Mouse (Mus musculus): Measurements from ENCODE around the gene Dock2. TPM values are rescaled to one million over a fixed set of nuclear protein-coding genes. Genes with fewer than 3 reads are reported as not detected.

Dock2 gene
- polyA plus RNA-seq, 1 experiment from 2014 or later, result 1.6 TPM

- ATAC-seq (ENCODE audit: low FRiP score, low TSS enrichment), result no peak
- no peaks in the 10 kb centered on the region for H3K27me3 ChIP-seq (ENCODE audit: insufficient read depth, low read length)
- 63% methylated on average over 8 of the region's 8 CpGs for WGBS
Observed at GRCm38 (mm10) chr11:34791872-34792271, 8.2 kb upstream of the Dock2 start.

GRCm38 (mm10) chr11:34784864-34785263 is 1.2 kb upstream of the Dock2 start:
- ATAC-seq (ENCODE audit: low FRiP score, low TSS enrichment), result no peak
- H3K9me3 ChIP-seq (ENCODE audit: low read length), result no peaks in the 10 kb centered on the region
- H3K4me3 ChIP-seq (ENCODE audit: low read length), result no peak overlapping the region
- no peaks in the 10 kb centered on the region for H3K4me1 ChIP-seq (ENCODE audit: insufficient read depth, low read length)
- H3K27me3 ChIP-seq (ENCODE audit: insufficient read depth, low read length), result no peaks in the 10 kb centered on the region
- no peak overlapping the region for H3K9ac ChIP-seq (replicated peaks; ENCODE audit: low read length)
- no peaks in the 10 kb centered on the region for H3K36me3 ChIP-seq (ENCODE audit: insufficient read depth, low read length)
- H3K27ac ChIP-seq (ENCODE audit: low read length), result no peak overlapping the region
- H3K4me2 ChIP-seq (replicated peaks; ENCODE audit: low read depth, low read length), result no peak overlapping the region

More at GRCm38 (mm10) chr11:34791872-34792271, 8.2 kb upstream of the Dock2 start:
- H3K9ac ChIP-seq (replicated peaks; ENCODE audit: low read length), result no peak overlapping the region
- no peak overlapping the region for H3K4me3 ChIP-seq (ENCODE audit: low read length)
- H3K36me3 ChIP-seq (ENCODE audit: insufficient read depth, low read length), result no peaks in the 10 kb centered on the region
- no peaks in the 10 kb centered on the region for H3K4me1 ChIP-seq (ENCODE audit: insufficient read depth, low read length)
- no peaks in the 10 kb centered on the region for H3K9me3 ChIP-seq (ENCODE audit: low read length)
- H3K27ac ChIP-seq (ENCODE audit: low read length), result no peak overlapping the region
- H3K4me2 ChIP-seq (replicated peaks; ENCODE audit: low read depth, low read length), result no peak overlapping the region

- ATAC-seq (ENCODE audit: low FRiP score, low TSS enrichment), result no peak
- no peaks in the 10 kb centered on the region for H3K9me3 ChIP-seq (ENCODE audit: low read length)
- H3K27ac ChIP-seq (ENCODE audit: low read length), result no peak overlapping the region
- H3K9ac ChIP-seq (replicated peaks; ENCODE audit: low read length), result no peak overlapping the region
- H3K36me3 ChIP-seq (ENCODE audit: insufficient read depth, low read length), result no peaks in the 10 kb centered on the region
- H3K4me3 ChIP-seq (ENCODE audit: low read length), result no peak overlapping the region
- H3K27me3 ChIP-seq (ENCODE audit: insufficient read depth, low read length), result no peaks in the 10 kb centered on the region
- H3K4me2 ChIP-seq (replicated peaks; ENCODE audit: low read depth, low read length), result no peak overlapping the region
- H3K4me1 ChIP-seq (ENCODE audit: insufficient read depth, low read length), result no peaks in the 10 kb centered on the region
- WGBS, result 72% methylated on average over 8 of the region's 8 CpGs
Observed at GRCm38 (mm10) chr11:34782516-34783430, 919 bp downstream of the Dock2 start.

GRCm38 (mm10) chr11:34780786-34781185 is 2.9 kb downstream of the Dock2 start:
- ATAC-seq (ENCODE audit: low FRiP score, low TSS enrichment), result no peak
- Histone ChIP-seq H3K27me3 (ENCODE audit: insufficient read depth, low read length) (no peaks in the 10 kb centered on the region), H3K36me3 (ENCODE audit: insufficient read depth, low read length) (no peaks in the 10 kb centered on the region), H3K4me1 (ENCODE audit: insufficient read depth, low read length) (no peaks in the 10 kb centered on the region), H3K9ac (replicated peaks; ENCODE audit: low read length) (no peak overlapping the region), H3K4me3 (ENCODE audit: low read length) (no peak overlapping the region), H3K4me2 (replicated peaks; ENCODE audit: low read depth, low read length) (no peak overlapping the region), H3K27ac (ENCODE audit: low read length) (no peak overlapping the region), H3K9me3 (ENCODE audit: low read length) (no peaks in the 10 kb centered on the region)
- WGBS, result 81% methylated on average over 2 of the region's 2 CpGs

GRCm38 (mm10) chr11:34779966-34780365 is 3.7 kb downstream of the Dock2 start:
- Histone ChIP-seq H3K36me3 (ENCODE audit: insufficient read depth, low read length) (no peaks in the 10 kb centered on the region), H3K9me3 (ENCODE audit: low read length) (no peaks in the 10 kb centered on the region), H3K27me3 (ENCODE audit: insufficient read depth, low read length) (no peaks in the 10 kb centered on the region), H3K4me3 (ENCODE audit: low read length) (no peak overlapping the region), H3K4me1 (ENCODE audit: insufficient read depth, low read length) (no peaks in the 10 kb centered on the region), H3K4me2 (replicated peaks; ENCODE audit: low read depth, low read length) (no peak overlapping the region), H3K27ac (ENCODE audit: low read length) (no peak overlapping the region), H3K9ac (replicated peaks; ENCODE audit: low read length) (no peak overlapping the region)
- WGBS, result 84% methylated on average over 4 of the region's 4 CpGs
- ATAC-seq (ENCODE audit: low FRiP score, low TSS enrichment), result no peak

- H3K4me3 ChIP-seq (ENCODE audit: low read length), result no peak overlapping the region
- H3K4me2 ChIP-seq (replicated peaks; ENCODE audit: low read depth, low read length), result no peak overlapping the region
- no peaks in the 10 kb centered on the region for H3K9me3 ChIP-seq (ENCODE audit: low read length)
- no peak overlapping the region for H3K9ac ChIP-seq (replicated peaks; ENCODE audit: low read length)
- H3K4me1 ChIP-seq (ENCODE audit: insufficient read depth, low read length), result no peaks in the 10 kb centered on the region
- H3K36me3 ChIP-seq (ENCODE audit: insufficient read depth, low read length), result no peaks in the 10 kb centered on the region
- ATAC-seq (ENCODE audit: low FRiP score, low TSS enrichment), result no peak
- no peaks in the 10 kb centered on the region for H3K27me3 ChIP-seq (ENCODE audit: insufficient read depth, low read length)
- no peak overlapping the region for H3K27ac ChIP-seq (ENCODE audit: low read length)
- 81% methylated on average over 3 of the region's 3 CpGs for WGBS
Observed at GRCm38 (mm10) chr11:34778351-34778750, 5.3 kb downstream of the Dock2 start.

GRCm38 (mm10) chr11:34777529-34777928 is 6.2 kb downstream of the Dock2 start:
- Histone ChIP-seq H3K9ac (replicated peaks; ENCODE audit: low read length) (no peak overlapping the region), H3K4me3 (ENCODE audit: low read length) (no peak overlapping the region), H3K36me3 (ENCODE audit: insufficient read depth, low read length) (no peaks in the 10 kb centered on the region), H3K9me3 (ENCODE audit: low read length) (no peaks in the 10 kb centered on the region), H3K4me2 (replicated peaks; ENCODE audit: low read depth, low read length) (no peak overlapping the region), H3K27me3 (ENCODE audit: insufficient read depth, low read length) (no peaks in the 10 kb centered on the region), H3K27ac (ENCODE audit: low read length) (no peak overlapping the region), H3K4me1 (ENCODE audit: insufficient read depth, low read length) (no peaks in the 10 kb centered on the region)
- 92% methylated on average over 4 of the region's 4 CpGs for WGBS
- ATAC-seq (ENCODE audit: low FRiP score, low TSS enrichment), result no peak

- H3K4me2 ChIP-seq (replicated peaks; ENCODE audit: low read depth, low read length), result no peak overlapping the region
- H3K9me3 ChIP-seq (ENCODE audit: low read length), result no peaks in the 10 kb centered on the region
- H3K27me3 ChIP-seq (ENCODE audit: insufficient read depth, low read length), result no peaks in the 10 kb centered on the region
- no peak overlapping the region for H3K9ac ChIP-seq (replicated peaks; ENCODE audit: low read length)
- 33% methylated on average over 2 of the region's 2 CpGs for WGBS
- H3K27ac ChIP-seq (ENCODE audit: low read length), result no peak overlapping the region
- no peaks in the 10 kb centered on the region for H3K4me1 ChIP-seq (ENCODE audit: insufficient read depth, low read length)
- no peak for ATAC-seq (ENCODE audit: low FRiP score, low TSS enrichment)
- no peaks in the 10 kb centered on the region for H3K36me3 ChIP-seq (ENCODE audit: insufficient read depth, low read length)
- no peak overlapping the region for H3K4me3 ChIP-seq (ENCODE audit: low read length)
Observed at GRCm38 (mm10) chr11:34776054-34776453, 7.6 kb downstream of the Dock2 start.

GRCm38 (mm10) chr11:34774636-34775035 is 9.1 kb downstream of the Dock2 start:
- no peak overlapping the region for H3K9ac ChIP-seq (replicated peaks; ENCODE audit: low read length)
- H3K4me2 ChIP-seq (replicated peaks; ENCODE audit: low read depth, low read length), result no peak overlapping the region
- WGBS, result 81% methylated on average over 2 of the region's 2 CpGs

GRCm38 (mm10) chr11:34773304-34773895 is 10.3 kb downstream of the Dock2 start:
- no peak overlapping the region for H3K4me3 ChIP-seq (ENCODE audit: low read length)
- H3K9ac ChIP-seq (replicated peaks; ENCODE audit: low read length), result no peak overlapping the region
- WGBS, result 82% methylated on average over 9 of the region's 9 CpGs
- no peak overlapping the region for H3K27ac ChIP-seq (ENCODE audit: low read length)
- H3K4me1 ChIP-seq (ENCODE audit: insufficient read depth, low read length), result no peaks in the 10 kb centered on the region
- H3K9me3 ChIP-seq (ENCODE audit: low read length), result no peaks in the 10 kb centered on the region
- no peaks in the 10 kb centered on the region for H3K36me3 ChIP-seq (ENCODE audit: insufficient read depth, low read length)
- ATAC-seq (ENCODE audit: low FRiP score, low TSS enrichment), result no peak
- no peak overlapping the region for H3K4me2 ChIP-seq (replicated peaks; ENCODE audit: low read depth, low read length)
- no peaks in the 10 kb centered on the region for H3K27me3 ChIP-seq (ENCODE audit: insufficient read depth, low read length)

More at GRCm38 (mm10) chr11:34774636-34775035, 9.1 kb downstream of the Dock2 start:
- ATAC-seq (ENCODE audit: low FRiP score, low TSS enrichment), result no peak
- Histone ChIP-seq H3K9me3 (ENCODE audit: low read length) (no peaks in the 10 kb centered on the region), H3K36me3 (ENCODE audit: insufficient read depth, low read length) (no peaks in the 10 kb centered on the region), H3K27ac (ENCODE audit: low read length) (no peak overlapping the region), H3K4me3 (ENCODE audit: low read length) (no peak overlapping the region), H3K4me1 (ENCODE audit: insufficient read depth, low read length) (no peaks in the 10 kb centered on the region), H3K27me3 (ENCODE audit: insufficient read depth, low read length) (no peaks in the 10 kb centered on the region)
